Mouse (Mus musculus): Measurements from ENCODE around the gene Ctsh. TPM values are rescaled to one million over a fixed set of nuclear protein-coding genes. Genes with fewer than 3 reads are reported as not detected.

Ctsh gene
- polyA plus RNA-seq, 1 experiment from 2014 or later = 305 TPM

GRCm38 (mm10) chr9:90067341-90067740 lies 13.4 kb downstream of the Ctsh start:
- no peak for TF ChIP-seq CTCF (IDR thresholded peaks at IDR 0.05; ENCODE audit: low read depth)
- ATAC-seq = no peak
- Histone ChIP-seq H3K4me3 (ENCODE audit: low read depth, low read length) (no peak overlapping the region), H3K27me3 (replicated peaks; ENCODE audit: control insufficient read depth, insufficient read depth, low read length) (no peaks in the 10 kb centered on the region), H3K4me1 (replicated peaks; ENCODE audit: control insufficient read depth, insufficient read depth, low read length) (no peaks in the 10 kb centered on the region), H3K27ac (ENCODE audit: low read depth, low read length) (no peak overlapping the region), H3K9ac (ENCODE audit: low read depth, low read length) (no peak overlapping the region), H3K4me2 (replicated peaks; ENCODE audit: low read depth) (no peak overlapping the region), H3K9me3 (ENCODE audit: control insufficient read depth) (no peaks in the 10 kb centered on the region), H3K36me3 (ENCODE audit: control insufficient read depth, insufficient read depth) (no peaks in the 10 kb centered on the region; the same call in 1 of the 2 replicates)
- 69% methylated on average over 2 of the region's 2 CpGs for WGBS

GRCm38 (mm10) chr9:90068786-90069185 lies 14.8 kb downstream of the Ctsh start:
- 66% methylated on average over 6 of the region's 6 CpGs for WGBS
- H3K27me3 ChIP-seq (replicated peaks; ENCODE audit: control insufficient read depth, insufficient read depth, low read length) = no peaks in the 10 kb centered on the region
- ATAC-seq = no peak
- H3K27ac ChIP-seq (ENCODE audit: low read depth, low read length) = no peak overlapping the region
- no peak overlapping the region for H3K9ac ChIP-seq (ENCODE audit: low read depth, low read length)
- H3K9me3 ChIP-seq (ENCODE audit: control insufficient read depth) = no peaks in the 10 kb centered on the region
- no peaks in the 10 kb centered on the region for H3K4me1 ChIP-seq (replicated peaks; ENCODE audit: control insufficient read depth, insufficient read depth, low read length)
- H3K4me2 ChIP-seq (replicated peaks; ENCODE audit: low read depth) = no peak overlapping the region
- TF ChIP-seq CTCF (IDR thresholded peaks at IDR 0.05; ENCODE audit: low read depth) = no peak
- H3K36me3 ChIP-seq (ENCODE audit: control insufficient read depth, insufficient read depth) = no peaks in the 10 kb centered on the region; the same call in 1 of the 2 replicates
- no peak overlapping the region for H3K4me3 ChIP-seq (ENCODE audit: low read depth, low read length)

- Histone ChIP-seq H3K27ac (ENCODE audit: low read depth, low read length) (no peak overlapping the region), H3K4me3 (ENCODE audit: low read depth, low read length) (no peak overlapping the region), H3K9ac (ENCODE audit: low read depth, low read length) (no peak overlapping the region), H3K9me3 (ENCODE audit: control insufficient read depth) (no peaks in the 10 kb centered on the region), H3K4me2 (replicated peaks; ENCODE audit: low read depth) (no peak overlapping the region), H3K27me3 (replicated peaks; ENCODE audit: control insufficient read depth, insufficient read depth, low read length) (no peaks in the 10 kb centered on the region), H3K36me3 (ENCODE audit: control insufficient read depth, insufficient read depth) (no peaks in the 10 kb centered on the region; the same call in 1 of the 2 replicates), H3K4me1 (replicated peaks; ENCODE audit: control insufficient read depth, insufficient read depth, low read length) (no peaks in the 10 kb centered on the region)
- TF ChIP-seq CTCF (IDR thresholded peaks at IDR 0.05; ENCODE audit: low read depth) = no peak
- 50% methylated on average over 7 of the region's 7 CpGs for WGBS
- ATAC-seq = peak; percentile 40
Observed at GRCm38 (mm10) chr9:90069485-90069884, 15.5 kb downstream of the Ctsh start.

GRCm38 (mm10) chr9:90070174-90070573 lies 16.2 kb downstream of the Ctsh start:
- H3K36me3 ChIP-seq (ENCODE audit: control insufficient read depth, insufficient read depth) = no peaks in the 10 kb centered on the region; the same call in 1 of the 2 replicates
- H3K9me3 ChIP-seq (ENCODE audit: control insufficient read depth) = no peaks in the 10 kb centered on the region
- TF ChIP-seq CTCF (IDR thresholded peaks at IDR 0.05; ENCODE audit: low read depth) = no peak
- no peak for ATAC-seq
- H3K9ac ChIP-seq (ENCODE audit: low read depth, low read length) = no peak overlapping the region
- no peaks in the 10 kb centered on the region for H3K27me3 ChIP-seq (replicated peaks; ENCODE audit: control insufficient read depth, insufficient read depth, low read length)
- WGBS = 80% methylated on average over 7 of the region's 7 CpGs
- no peak overlapping the region for H3K4me2 ChIP-seq (replicated peaks; ENCODE audit: low read depth)
- H3K4me1 ChIP-seq (replicated peaks; ENCODE audit: control insufficient read depth, insufficient read depth, low read length) = no peaks in the 10 kb centered on the region
- no peak overlapping the region for H3K27ac ChIP-seq (ENCODE audit: low read depth, low read length)
- H3K4me3 ChIP-seq (ENCODE audit: low read depth, low read length) = no peak overlapping the region

GRCm38 (mm10) chr9:90075336-90075735 lies 21.4 kb downstream of the Ctsh start:
- no peak overlapping the region for H3K27ac ChIP-seq (ENCODE audit: low read depth, low read length)
- H3K9ac ChIP-seq (ENCODE audit: low read depth, low read length) = no peak overlapping the region
- no peaks in the 10 kb centered on the region for H3K4me1 ChIP-seq (replicated peaks; ENCODE audit: control insufficient read depth, insufficient read depth, low read length)
- no peak overlapping the region for H3K4me3 ChIP-seq (ENCODE audit: low read depth, low read length)
- no peak overlapping the region for H3K4me2 ChIP-seq (replicated peaks; ENCODE audit: low read depth)
- no peaks in the 10 kb centered on the region for H3K9me3 ChIP-seq (ENCODE audit: control insufficient read depth)
- TF ChIP-seq CTCF (IDR thresholded peaks at IDR 0.05; ENCODE audit: low read depth) = no peak
- H3K36me3 ChIP-seq (ENCODE audit: control insufficient read depth, insufficient read depth) = no peaks in the 10 kb centered on the region; the same call in 1 of the 2 replicates
- ATAC-seq = no peak
- 78% methylated on average over 4 of the region's 4 CpGs for WGBS
- no peaks in the 10 kb centered on the region for H3K27me3 ChIP-seq (replicated peaks; ENCODE audit: control insufficient read depth, insufficient read depth, low read length)

GRCm38 (mm10) chr9:90076131-90076530 lies 22.2 kb downstream of the Ctsh start:
- ATAC-seq = no peak
- Histone ChIP-seq H3K9me3 (ENCODE audit: control insufficient read depth) (no peaks in the 10 kb centered on the region), H3K4me1 (replicated peaks; ENCODE audit: control insufficient read depth, insufficient read depth, low read length) (no peaks in the 10 kb centered on the region), H3K27me3 (replicated peaks; ENCODE audit: control insufficient read depth, insufficient read depth, low read length) (no peaks in the 10 kb centered on the region), H3K27ac (ENCODE audit: low read depth, low read length) (no peak overlapping the region), H3K36me3 (ENCODE audit: control insufficient read depth, insufficient read depth) (no peaks in the 10 kb centered on the region; the same call in 1 of the 2 replicates), H3K4me2 (replicated peaks; ENCODE audit: low read depth) (no peak overlapping the region), H3K9ac (ENCODE audit: low read depth, low read length) (no peak overlapping the region), H3K4me3 (ENCODE audit: low read depth, low read length) (no peak overlapping the region)
- 86% methylated on average over 5 of the region's 5 CpGs for WGBS
- no peak for TF ChIP-seq CTCF (IDR thresholded peaks at IDR 0.05; ENCODE audit: low read depth)
